Mouse (Mus musculus) heart, embryonic 11.5 days (tissue): ENCODE results near the gene Ppp1ca. TPM values are rescaled to one million over a fixed set of nuclear protein-coding genes. Genes with fewer than 3 reads are reported as not detected.

ENCODE experiments used
- ATAC-seq: fragments of 200-750 bp; cut with Nextera tagmentation; replicated peaks from 2 replicates; pipeline ENCODE4 v1.8.0; 2017; ENCODE audit warnings: moderate library complexity; ENCODE audit not compliant: insufficient number of reproducible peaks, low FRiP score, low TSS enrichment
- H3K27ac ChIP-seq: fragments of 300-500 bp; sonication (generic); 2 replicates; pipeline ENCODE4 v1.5.1; 2014; ENCODE audit warnings: mild to moderate bottlenecking, low read depth, low read length
- H3K27me3 ChIP-seq: fragments of 300-500 bp; sonication (generic); 2 replicates; pipeline ENCODE4 v1.6.1; 2014; ENCODE audit warnings: mild to moderate bottlenecking, low read length, mixed read lengths; ENCODE audit not compliant: control insufficient read depth, insufficient read depth
- H3K36me3 ChIP-seq: fragments of 300-500 bp; sonication (generic); 2 replicates; pipeline ENCODE4 v1.6.1; 2014; ENCODE audit warnings: mild to moderate bottlenecking, low read length, moderate library complexity, mixed read lengths; ENCODE audit not compliant: control insufficient read depth, insufficient read depth
- H3K4me1 ChIP-seq: fragments of 300-500 bp; sonication (generic); 2 replicates; pipeline ENCODE4 v1.6.1; 2014; ENCODE audit warnings: low read length; ENCODE audit not compliant: control insufficient read depth, insufficient read depth
- H3K4me2 ChIP-seq: fragments of 300-500 bp; sonication (generic); 2 replicates; pipeline ENCODE4 v1.6.1; 2014; ENCODE audit warnings: mild to moderate bottlenecking, moderate library complexity
- H3K4me3 ChIP-seq: fragments of 300-500 bp; sonication (generic); 2 replicates; pipeline ENCODE4 v1.5.1; 2014; ENCODE audit warnings: low read depth, low read length
- H3K9ac ChIP-seq: fragments of 300-500 bp; sonication (generic); 2 replicates; pipeline ENCODE4 v1.6.1; 2014; ENCODE audit warnings: mild to moderate bottlenecking, low read depth, low read length, moderate library complexity
- H3K9me3 ChIP-seq: fragments of 300-500 bp; sonication (generic); replicated peaks from 2 replicates; pipeline ENCODE4 v1.6.1; 2016; ENCODE audit warnings: low read length; ENCODE audit not compliant: control insufficient read depth
- WGBS: fragments of 180-500 bp; shearing (Covaris S2); extraction: QIAGEN DNeasy Blood & Tissue Kit; methylation state at CpG from one replicate; pipeline ENCODE4 v1.1.7; 2014; ENCODE audit not compliant: insufficient replicate concordance; 5-methylcytosine and 5-hydroxymethylcytosine counted together
- polyA plus RNA-seq: library from polyadenylated mRNA; unstranded; fragments of >200 nt; fragmentation: Nextera tagmentation; extraction: Ambion mirVana; gene quantifications from 2 replicates; pipeline ENCODE4 v1.2.1, GENCODE M21; 2014

Ppp1ca gene
- 749 and 760 TPM in 2 replicates for polyA plus RNA-seq

GRCm38 (mm10) chr19:4191528-4192250 is at the start of gene Ppp1ca:
Gene Ppp1ca, plus strand, starts transcription at chr19:4192065.
- ATAC-seq, result peak; percentile 92
- Histone ChIP-seq H3K27ac (peak within 1 kb of the TSS; percentile 87), H3K36me3 (peaks cover 17% of the 10 kb centered on the region), H3K27me3 (no peaks in the 10 kb centered on the region), H3K4me3 (peak within 1 kb of the TSS; percentile 61), H3K9ac (peak within 1 kb of the TSS; percentile 93), H3K4me2 (peak within 1 kb of the TSS; percentile 89), H3K9me3 (no peaks in the 10 kb centered on the region), H3K4me1 (peaks cover 30% of the 10 kb centered on the region)
- WGBS, result 6% methylated on average over 42 of the region's 47 CpGs

DNA sequence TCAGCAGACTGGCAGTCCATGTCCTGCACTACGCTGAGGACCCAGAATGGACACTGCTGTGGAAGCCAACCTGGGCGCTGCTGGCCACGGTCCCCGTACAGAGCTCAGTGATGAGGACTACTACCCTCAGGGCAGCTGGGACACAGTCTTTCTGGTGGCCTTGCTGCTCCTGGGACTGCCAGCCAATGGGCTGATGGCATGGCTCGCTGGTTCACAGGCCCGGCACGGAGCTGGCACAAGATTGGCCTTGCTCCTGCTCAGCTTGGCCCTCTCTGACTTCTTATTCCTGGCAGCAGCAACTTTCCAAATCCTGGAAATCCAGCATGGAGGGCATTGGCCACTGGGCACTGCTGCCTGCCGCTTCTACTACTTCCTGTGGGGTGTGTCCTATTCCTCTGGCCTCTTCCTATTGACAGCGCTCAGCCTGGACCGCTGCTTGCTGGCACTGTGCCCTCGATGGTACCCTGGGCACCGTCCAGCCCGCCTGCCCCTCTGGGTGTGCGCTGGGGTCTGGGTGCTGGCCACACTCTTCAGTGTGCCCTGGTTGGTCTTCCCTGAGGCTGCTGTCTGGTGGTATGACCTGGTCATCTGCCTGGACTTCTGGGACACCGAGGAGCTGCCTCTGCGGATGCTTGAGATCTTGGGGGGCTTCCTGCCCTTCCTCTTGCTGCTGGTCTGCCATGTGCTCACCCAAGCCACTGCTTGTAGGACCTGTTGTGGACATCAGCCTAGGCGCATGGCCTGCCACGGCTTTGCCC is 49.3 kb upstream of the Ppp1ca start:
- Histone ChIP-seq H3K4me2 (no peak overlapping the region), H3K27ac (no peak overlapping the region), H3K9ac (no peak overlapping the region), H3K27me3 (no peaks in the 10 kb centered on the region), H3K9me3 (no peaks in the 10 kb centered on the region; the same call in 1 of the 2 replicates), H3K4me1 (no peaks in the 10 kb centered on the region), H3K4me3 (no peak overlapping the region), H3K36me3 (no peaks in the 10 kb centered on the region)
- 83% methylated on average over 18 of the region's 18 CpGs for WGBS
- ATAC-seq, result no peak

- no peak for ATAC-seq
- Histone ChIP-seq H3K9me3 (no peaks in the 10 kb centered on the region; the same call in 1 of the 2 replicates), H3K4me1 (peaks cover under 1% of the 10 kb centered on the region; the same call in 1 of the 2 replicates), H3K4me3 (no peak within 1 kb of the TSS), H3K27ac (no peak within 1 kb of the TSS), H3K4me2 (no peak within 1 kb of the TSS), H3K36me3 (no peaks in the 10 kb centered on the region), H3K27me3 (no peaks in the 10 kb centered on the region), H3K9ac (no peak within 1 kb of the TSS)
- WGBS, result 64% methylated on average over 7 of the region's 7 CpGs
These were observed 48.1 kb upstream of the Ppp1ca start, which contains the start of gene Cabp4 for GRCm38 (mm10) chr19:4143759-4144268. Gene Cabp4, minus strand, starts transcription at chr19:4144033.

DNA sequence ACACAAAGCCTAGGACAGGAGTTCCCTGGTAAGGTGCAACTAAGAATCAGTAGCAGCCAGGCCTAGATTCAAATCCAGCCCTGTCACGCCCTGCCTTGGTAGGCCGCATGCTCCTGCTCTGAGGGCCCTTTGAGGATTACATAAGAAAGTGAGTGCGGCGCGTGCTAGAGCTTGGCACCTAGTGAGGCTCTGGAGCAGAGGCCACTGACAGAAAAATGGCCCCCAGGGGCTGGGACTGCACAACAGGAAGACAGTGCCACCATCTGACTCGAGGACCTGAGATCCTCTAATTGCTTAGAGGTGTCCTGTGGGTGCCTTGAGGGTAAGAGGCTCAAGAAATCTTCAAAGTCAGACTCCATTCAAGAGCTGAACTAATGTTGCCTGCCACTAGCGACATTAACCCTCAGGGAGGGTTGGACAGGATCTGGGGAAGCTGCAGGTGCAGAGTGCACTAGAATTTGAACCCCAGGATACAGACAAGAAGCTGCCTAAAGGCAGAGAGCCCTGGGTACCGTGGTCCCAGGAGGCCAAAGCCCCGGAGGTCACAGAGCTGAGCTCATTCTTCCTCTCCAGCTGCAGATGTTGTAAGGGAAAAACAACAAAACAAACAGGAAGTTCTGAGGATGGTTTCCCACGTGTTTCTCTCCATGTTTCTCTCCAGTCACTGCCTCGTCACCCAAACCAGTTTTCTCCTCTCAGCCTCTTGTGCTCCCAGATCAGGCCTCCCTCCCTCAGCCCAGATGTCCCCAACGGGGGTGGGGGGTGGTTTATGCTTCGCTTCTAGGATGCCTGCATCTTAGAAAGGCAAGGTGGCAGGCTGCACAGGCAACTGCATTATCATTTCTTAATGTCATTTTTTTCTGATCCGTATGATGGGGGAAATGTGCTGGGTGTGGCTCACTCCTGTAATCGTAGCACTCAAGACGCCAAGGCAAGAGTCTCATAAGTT is 47.0 kb upstream of the Ppp1ca start:
- no peaks in the 10 kb centered on the region for H3K27me3 ChIP-seq
- ATAC-seq, result no peak
- H3K27ac ChIP-seq, result no peak overlapping the region
- H3K9ac ChIP-seq, result no peak overlapping the region
- H3K36me3 ChIP-seq, result no peaks in the 10 kb centered on the region
- 72% methylated on average over 16 of the region's 16 CpGs for WGBS
- peaks cover 7% of the 10 kb centered on the region for H3K4me1 ChIP-seq
- H3K4me2 ChIP-seq, result no peak overlapping the region
- H3K9me3 ChIP-seq, result no peaks in the 10 kb centered on the region; the same call in 1 of the 2 replicates
- no peak overlapping the region for H3K4me3 ChIP-seq

GRCm38 (mm10) chr19:4145936-4146335 is 45.9 kb upstream of the Ppp1ca start:
- no peak for ATAC-seq
- no peak overlapping the region for H3K27ac ChIP-seq
- no peak overlapping the region for H3K9ac ChIP-seq
- no peaks in the 10 kb centered on the region for H3K27me3 ChIP-seq
- H3K4me3 ChIP-seq, result no peak overlapping the region
- no peaks in the 10 kb centered on the region; the same call in 1 of the 2 replicates for H3K9me3 ChIP-seq
- H3K36me3 ChIP-seq, result 0 out of 2 replicates have a peak, but pooled peaks cover 4% of the 10 kb centered on the region
- no peak overlapping the region for H3K4me2 ChIP-seq
- WGBS, result 83% methylated on average over 5 of the region's 5 CpGs
- peaks cover 7% of the 10 kb centered on the region for H3K4me1 ChIP-seq

- Histone ChIP-seq H3K36me3 (0 out of 2 replicates have a peak, but pooled peaks cover 8% of the 10 kb centered on the region), H3K9me3 (no peaks in the 10 kb centered on the region; the same call in 1 of the 2 replicates), H3K4me1 (peaks cover 7% of the 10 kb centered on the region), H3K27me3 (no peaks in the 10 kb centered on the region), H3K4me3 (no peak overlapping the region), H3K27ac (no peak overlapping the region), H3K4me2 (no peak overlapping the region), H3K9ac (no peak overlapping the region)
- ATAC-seq, result no peak
- WGBS, result 59% methylated on average over 12 of the region's 12 CpGs
These were observed 45.4 kb upstream of the Ppp1ca start for GRCm38 (mm10) chr19:4146366-4147021.

- Histone ChIP-seq H3K4me2 (no peak overlapping the region), H3K4me3 (no peak overlapping the region), H3K9me3 (no peaks in the 10 kb centered on the region; the same call in 1 of the 2 replicates), H3K9ac (no peak overlapping the region), H3K36me3 (0 out of 2 replicates have a peak, but pooled peaks cover 8% of the 10 kb centered on the region), H3K27ac (no peak overlapping the region), H3K27me3 (no peaks in the 10 kb centered on the region), H3K4me1 (peaks cover 7% of the 10 kb centered on the region)
- WGBS, result 51% methylated on average over 3 of the region's 3 CpGs
- no peak for ATAC-seq
These were observed 44.9 kb upstream of the Ppp1ca start for GRCm38 (mm10) chr19:4147022-4147405.
